Mouse (Mus musculus) lung, postnatal 0 days (tissue): ENCODE results near the gene Rab43. TPM values are rescaled to one million over a fixed set of nuclear protein-coding genes. Genes with fewer than 3 reads are reported as not detected.
A peak's percentile ranks its signal among the peaks of the same experiment; 100 is the strongest.

Experiments
- ATAC-seq: fragments of 200-750 bp; cut with Nextera tagmentation; 2 replicates; pipeline ENCODE4 v1.8.0; 2017; ENCODE audit warnings: moderate library complexity
- DNase-seq: peaks from one replicate; pipeline ENCODE4 v3.0.0-alpha.2; 2016; ENCODE audit warnings: low spot score
- H3K27ac ChIP-seq: fragments of 300-500 bp; sonication (generic); 2 replicates; pipeline ENCODE4 v1.5.1; 2014; ENCODE audit warnings: antibody characterized with exemption, mild to moderate bottlenecking, low read length, mixed read lengths
- H3K27me3 ChIP-seq: fragments of 300-500 bp; sonication (generic); replicated peaks from 2 replicates; pipeline ENCODE4 v1.6.1; 2014; ENCODE audit warnings: low read length, mixed read lengths; ENCODE audit not compliant: insufficient read depth
- H3K36me3 ChIP-seq: fragments of 300-500 bp; sonication (generic); 2 replicates; pipeline ENCODE4 v1.6.1; 2014; ENCODE audit warnings: low read length, mixed read lengths; ENCODE audit not compliant: insufficient read depth
- H3K4me1 ChIP-seq: fragments of 300-500 bp; sonication (generic); 2 replicates; pipeline ENCODE4 v1.6.1; 2014; ENCODE audit warnings: antibody characterized with exemption, low read depth, low read length, mixed read lengths; ENCODE audit not compliant: insufficient read depth
- H3K4me2 ChIP-seq: fragments of 300-500 bp; sonication (generic); replicated peaks from 2 replicates; pipeline ENCODE4 v1.6.1; 2014; ENCODE audit warnings: low read depth, mild to moderate bottlenecking, low read length, moderate library complexity, mixed read lengths
- H3K4me3 ChIP-seq: fragments of 300-500 bp; sonication (generic); 2 replicates; pipeline ENCODE4 v1.5.1; 2014; ENCODE audit warnings: low read depth, low read length
- H3K9ac ChIP-seq: fragments of 300-500 bp; sonication (generic); replicated peaks from 2 replicates; pipeline ENCODE4 v1.6.1; 2014; ENCODE audit warnings: low read depth, mild to moderate bottlenecking
- H3K9me3 ChIP-seq: fragments of 300-500 bp; sonication (generic); 2 replicates; pipeline ENCODE4 v1.6.1; 2016; ENCODE audit warnings: low read length, mixed read lengths
- CTCF ChIP-seq: IDR thresholded peaks from 2 replicates; pipeline ENCODE4 v1.5.1; 2016; ENCODE audit warnings: antibody characterized with exemption, mild to moderate bottlenecking
- EP300 ChIP-seq: IDR thresholded peaks from 2 replicates; pipeline ENCODE4 v1.6.1; 2016; ENCODE audit warnings: antibody characterized with exemption, mild to moderate bottlenecking, control low read depth
- WGBS: fragments of 180-500 bp; shearing (Covaris S2); extraction: QIAGEN DNeasy Blood & Tissue Kit; methylation state at CpG from one replicate; pipeline ENCODE4 v1.1.7; 2014; 5-methylcytosine and 5-hydroxymethylcytosine counted together
- polyA plus RNA-seq: library from polyadenylated mRNA; unstranded; fragments of >200 nt; fragmentation: Nextera tagmentation; extraction: Ambion mirVana; gene quantifications from 2 replicates; pipeline ENCODE4 v1.2.1, GENCODE M21; 2015

Rab43 gene
- polyA plus RNA-seq, 1 experiment from 2014 or later, result 15.1 TPM

GRCm38 (mm10) chr6:87748531-87748930 is 63.4 kb downstream of the Rab43 start:
- H3K27ac ChIP-seq, result no peak overlapping the region
- H3K36me3 ChIP-seq, result no peaks in the 10 kb centered on the region
- ATAC-seq (peak; percentile 20), DNase-seq (peak; percentile 78)
- no peak overlapping the region for H3K4me3 ChIP-seq
- H3K9ac ChIP-seq, result no peak overlapping the region
- H3K4me1 ChIP-seq, result no peaks in the 10 kb centered on the region; the same call in 1 of the 2 replicates
- H3K4me2 ChIP-seq, result no peak overlapping the region
- no peaks in the 10 kb centered on the region for H3K9me3 ChIP-seq
- WGBS, result 76% methylated on average over 6 of the region's 6 CpGs
- TF ChIP-seq EP300 (0 out of 2 replicates have a peak, but pooled peaks have one; percentile 13), CTCF (no peak)
- no peaks in the 10 kb centered on the region for H3K27me3 ChIP-seq

GRCm38 (mm10) chr6:87748078-87748477 is 63.9 kb downstream of the Rab43 start:
- DNase-seq (no peak), ATAC-seq (no peak)
- H3K4me2 ChIP-seq, result no peak overlapping the region
- no peaks in the 10 kb centered on the region; the same call in 1 of the 2 replicates for H3K4me1 ChIP-seq
- no peaks in the 10 kb centered on the region for H3K27me3 ChIP-seq
- no peaks in the 10 kb centered on the region for H3K9me3 ChIP-seq
- TF ChIP-seq CTCF, result no peak
- TF ChIP-seq EP300, result no peak
- H3K4me3 ChIP-seq, result no peak overlapping the region
- H3K9ac ChIP-seq, result no peak overlapping the region
- no peaks in the 10 kb centered on the region for H3K36me3 ChIP-seq
- no peak overlapping the region for H3K27ac ChIP-seq
- WGBS, result 69% methylated on average over 2 of the region's 2 CpGs

- 0 out of 2 replicates have a peak overlapping the region, but pooled peaks have one; percentile 38 for H3K27ac ChIP-seq
- no peak overlapping the region for H3K4me2 ChIP-seq
- no peaks in the 10 kb centered on the region; the same call in 1 of the 2 replicates for H3K4me1 ChIP-seq
- no peaks in the 10 kb centered on the region for H3K27me3 ChIP-seq
- 46% methylated on average over 2 of the region's 2 CpGs for WGBS
- H3K4me3 ChIP-seq, result no peak overlapping the region
- no peak for TF ChIP-seq EP300
- no peak for TF ChIP-seq CTCF
- H3K36me3 ChIP-seq, result no peaks in the 10 kb centered on the region
- DNase-seq, result peak; percentile 76
- H3K9me3 ChIP-seq, result no peaks in the 10 kb centered on the region
- peak; percentile 70 for ATAC-seq
- no peak overlapping the region for H3K9ac ChIP-seq
These were observed 65.1 kb downstream of the Rab43 start for GRCm38 (mm10) chr6:87746849-87747248.

- no peak overlapping the region for H3K27ac ChIP-seq
- H3K4me3 ChIP-seq, result no peak overlapping the region
- no peaks in the 10 kb centered on the region for H3K36me3 ChIP-seq
- TF ChIP-seq CTCF (no peak), EP300 (no peak)
- no peak overlapping the region for H3K9ac ChIP-seq
- 49% methylated on average over 3 of the region's 3 CpGs for WGBS
- no peaks in the 10 kb centered on the region for H3K27me3 ChIP-seq
- H3K4me2 ChIP-seq, result no peak overlapping the region
- H3K9me3 ChIP-seq, result no peaks in the 10 kb centered on the region
- no peaks in the 10 kb centered on the region; the same call in 1 of the 2 replicates for H3K4me1 ChIP-seq
- ATAC-seq (peak; percentile 20; the same call in 1 of the 2 replicates), DNase-seq (peak; percentile 39)
These were observed 65.9 kb downstream of the Rab43 start for GRCm38 (mm10) chr6:87746059-87746458.

- Histone ChIP-seq H3K4me2 (no peak overlapping the region), H3K9ac (no peak overlapping the region), H3K4me1 (no peaks in the 10 kb centered on the region; the same call in 1 of the 2 replicates), H3K27me3 (no peaks in the 10 kb centered on the region), H3K4me3 (no peak overlapping the region), H3K9me3 (no peaks in the 10 kb centered on the region), H3K36me3 (no peaks in the 10 kb centered on the region), H3K27ac (peak overlapping the region; percentile 6; the same call in 1 of the 2 replicates)
- 14% methylated on average over 1 of the region's 1 CpGs for WGBS
- peak; percentile 39 for DNase-seq
- ATAC-seq, result peak; percentile 36; the same call in 1 of the 2 replicates
- TF ChIP-seq CTCF (no peak), EP300 (0 out of 2 replicates have a peak, but pooled peaks have one; percentile 48)
These were observed 66.7 kb downstream of the Rab43 start for GRCm38 (mm10) chr6:87745301-87745700.

- Histone ChIP-seq H3K27ac (no peak overlapping the region), H3K27me3 (no peaks in the 10 kb centered on the region), H3K4me3 (no peak overlapping the region), H3K36me3 (no peaks in the 10 kb centered on the region), H3K9me3 (no peaks in the 10 kb centered on the region), H3K9ac (no peak overlapping the region), H3K4me1 (no peaks in the 10 kb centered on the region; the same call in 1 of the 2 replicates), H3K4me2 (no peak overlapping the region)
- DNase-seq, result no peak
- TF ChIP-seq EP300 (no peak), CTCF (no peak)
- no peak for ATAC-seq
- WGBS, result 76% methylated on average over 3 of the region's 3 CpGs
These were observed 67.3 kb downstream of the Rab43 start for GRCm38 (mm10) chr6:87744632-87745031.
